Mouse (Mus musculus) liver, embryonic 15.5 days (tissue): Measurements from ENCODE around the gene Btbd35f24. TPM values are rescaled to one million over a fixed set of nuclear protein-coding genes. Genes with fewer than 3 reads are reported as not detected.
"Not testable (repeated sequence)": the region's sequence is repeated elsewhere in the genome, so short reads cannot be mapped to it uniquely, and the experiment has no call there.

Source experiments
- ATAC-seq: fragments of 200-750 bp; cut with Nextera tagmentation; 2 replicates; pipeline ENCODE4 v1.8.0; 2017; ENCODE audit warnings: moderate number of reproducible peaks, mild to moderate bottlenecking, moderate library complexity; ENCODE audit not compliant: insufficient read depth
- H3K27ac ChIP-seq: fragments of 300-500 bp; sonication (generic); replicated peaks from 2 replicates; pipeline ENCODE4 v1.5.1; 2015; ENCODE audit warnings: mild to moderate bottlenecking, inconsistent platforms
- H3K27me3 ChIP-seq: fragments of 300-500 bp; sonication (generic); 2 replicates; pipeline ENCODE4 v1.6.1; 2015; ENCODE audit warnings: mild to moderate bottlenecking, inconsistent platforms
- H3K36me3 ChIP-seq: fragments of 300-500 bp; sonication (generic); replicated peaks from 2 replicates; pipeline ENCODE4 v1.6.1; 2015; ENCODE audit warnings: moderate library complexity, mild to moderate bottlenecking, inconsistent platforms
- H3K4me1 ChIP-seq: fragments of 300-500 bp; sonication (generic); replicated peaks from 2 replicates; pipeline ENCODE4 v1.6.1; 2015; ENCODE audit warnings: inconsistent platforms
- H3K4me2 ChIP-seq: fragments of 300-500 bp; sonication (generic); 2 replicates; pipeline ENCODE4 v1.6.1; 2015; ENCODE audit warnings: moderate library complexity, mild to moderate bottlenecking, inconsistent platforms
- H3K4me3 ChIP-seq: fragments of 300-500 bp; sonication (generic); replicated peaks from 2 replicates; pipeline ENCODE4 v1.5.1; 2015; ENCODE audit warnings: mild to moderate bottlenecking, inconsistent platforms
- H3K9ac ChIP-seq: fragments of 300-500 bp; sonication (generic); 2 replicates; pipeline ENCODE4 v1.6.1; 2015; ENCODE audit warnings: moderate library complexity, mild to moderate bottlenecking, inconsistent platforms
- H3K9me3 ChIP-seq: fragments of 300-500 bp; sonication (generic); replicated peaks from 2 replicates; pipeline ENCODE4 v1.6.1; 2016; ENCODE audit warnings: inconsistent platforms
- WGBS: fragments of 180-500 bp; shearing (Covaris S2); methylation state at CpG from one replicate; pipeline ENCODE4 v1.1.7; 2015; ENCODE audit warnings: mixed read lengths; ENCODE audit not compliant: insufficient replicate concordance; 5-methylcytosine and 5-hydroxymethylcytosine counted together
- polyA plus RNA-seq: library from polyadenylated mRNA; unstranded; fragments of >200 nt; fragmentation: Nextera tagmentation; extraction: Ambion mirVana; gene quantifications from 2 replicates; pipeline ENCODE4 v1.2.1, GENCODE M21; 2015

Btbd35f24 gene
- polyA plus RNA-seq, result not detected in 2 replicates

GRCm38 (mm10) chrX:3195727-3196126 is at the start of gene Btbd35f24:
TSS of gene Btbd35f24 (minus strand) at chrX:3195827.
- WGBS, result 58% methylated on average over 2 of the region's 2 CpGs
- not testable (repeated sequence) for H3K4me3 ChIP-seq, H3K27ac ChIP-seq, H3K9ac ChIP-seq, H3K9me3 ChIP-seq, H3K4me1 ChIP-seq, ATAC-seq, H3K27me3 ChIP-seq, H3K36me3 ChIP-seq, H3K4me2 ChIP-seq

Other genes with a start within 250 kb of the Btbd35f24 start
- not detected in 2 replicates for gene Btbd35f23, start 119.0 kb downstream of the Btbd35f24 start, polyA plus RNA-seq
- gene Btbd35f11, start 247.9 kb upstream of the Btbd35f24 start, polyA plus RNA-seq, result not detected in 2 replicates